Mouse (Mus musculus) forebrain, postnatal 0 days (tissue): ENCODE results near the gene Pgpep1l. TPM values are rescaled to one million over a fixed set of nuclear protein-coding genes. Genes with fewer than 3 reads are reported as not detected.

Experiments
- ATAC-seq: fragments of 200-750 bp; cut with Nextera tagmentation; 2 replicates; pipeline ENCODE4 v1.8.0; 2017; ENCODE audit warnings: mild to moderate bottlenecking, moderate library complexity
- DNase-seq: peaks from one replicate; pipeline ENCODE4 v3.0.0-alpha.2; 2015
- H3K27ac ChIP-seq: fragments of 300-500 bp; sonication (generic); 2 replicates; pipeline ENCODE4 v1.5.1; 2014; ENCODE audit warnings: low read depth, mild to moderate bottlenecking, antibody characterized with exemption, low read length, moderate library complexity, mixed read lengths
- H3K27me3 ChIP-seq: fragments of 300-500 bp; sonication (generic); 2 replicates; pipeline ENCODE4 v1.6.1; 2014; ENCODE audit warnings: mild to moderate bottlenecking, low read length, mixed read lengths; ENCODE audit not compliant: insufficient read depth
- H3K36me3 ChIP-seq: fragments of 300-500 bp; sonication (generic); 2 replicates; pipeline ENCODE4 v1.6.1; 2014; ENCODE audit warnings: mild to moderate bottlenecking, moderate library complexity; ENCODE audit not compliant: insufficient read depth
- H3K4me1 ChIP-seq: fragments of 300-500 bp; sonication (generic); 2 replicates; pipeline ENCODE4 v1.6.1; 2014; ENCODE audit warnings: antibody characterized with exemption; ENCODE audit not compliant: insufficient read depth
- H3K4me2 ChIP-seq: fragments of 300-500 bp; sonication (generic); 2 replicates; pipeline ENCODE4 v1.6.1; 2014; ENCODE audit warnings: low read depth, mild to moderate bottlenecking, moderate library complexity
- H3K4me3 ChIP-seq: fragments of 300-500 bp; sonication (generic); 2 replicates; pipeline ENCODE4 v1.5.1; 2014; ENCODE audit warnings: low read depth, low read length, mixed read lengths
- H3K9ac ChIP-seq: fragments of 300-500 bp; sonication (generic); 2 replicates; pipeline ENCODE4 v1.6.1; 2014; ENCODE audit warnings: mild to moderate bottlenecking
- H3K9me3 ChIP-seq: fragments of 300-500 bp; sonication (generic); 2 replicates; pipeline ENCODE4 v1.6.1; 2016; ENCODE audit warnings: low read length
- CTCF ChIP-seq: sonication (generic); IDR thresholded peaks from 2 replicates; pipeline ENCODE4 v1.5.1; 2016; ENCODE audit warnings: antibody characterized with exemption, control low read depth, low read depth
- WGBS: fragments of 180-500 bp; shearing (Covaris S2); extraction: QIAGEN DNeasy Blood & Tissue Kit; methylation state at CpG from one replicate; pipeline ENCODE4 v1.1.7; 2014; 5-methylcytosine and 5-hydroxymethylcytosine counted together
- polyA plus RNA-seq: library from polyadenylated mRNA; unstranded; fragments of >200 nt; fragmentation: Nextera tagmentation; extraction: Ambion mirVana; gene quantifications from 2 replicates; pipeline ENCODE4 v1.2.1, GENCODE M21; 2015
- total RNA-seq: library from RNA; depleted of rRNA; stranded (reverse); fragments of >200 nt; gene quantifications from 2 replicates; pipeline ENCODE4 v1.2.3, GENCODE M21; 2014

Pgpep1l gene
- total and polyA plus RNA-seq, 2 experiments from 2014 or later, result 1.0 TPM; not detected in 1

GRCm38 (mm10) chr7:68302586-68303433 lies 38.8 kb upstream of the Pgpep1l start:
- Histone ChIP-seq H3K27ac (no peak overlapping the region), H3K9ac (no peak overlapping the region), H3K4me2 (peak overlapping the region; percentile 31), H3K27me3 (no peaks in the 10 kb centered on the region), H3K4me1 (no peaks in the 10 kb centered on the region), H3K9me3 (no peaks in the 10 kb centered on the region), H3K36me3 (no peaks in the 10 kb centered on the region), H3K4me3 (no peak overlapping the region)
- peak; percentile 95 for TF ChIP-seq CTCF
- ATAC-seq, result peak; percentile 84
- DNase-seq, result peak; percentile 88
- 27% methylated on average over 18 of the region's 18 CpGs for WGBS

GRCm38 (mm10) chr7:68301160-68301559 lies 37.1 kb upstream of the Pgpep1l start:
- TF ChIP-seq CTCF, result no peak
- H3K9me3 ChIP-seq, result no peaks in the 10 kb centered on the region
- no peaks in the 10 kb centered on the region for H3K4me1 ChIP-seq
- DNase-seq (no peak), ATAC-seq (no peak)
- no peaks in the 10 kb centered on the region for H3K27me3 ChIP-seq
- H3K4me3 ChIP-seq, result no peak overlapping the region
- H3K27ac ChIP-seq, result no peak overlapping the region
- no peak overlapping the region for H3K9ac ChIP-seq
- no peak overlapping the region for H3K4me2 ChIP-seq
- H3K36me3 ChIP-seq, result no peaks in the 10 kb centered on the region
- WGBS, result 80% methylated on average over 7 of the region's 7 CpGs

GRCm38 (mm10) chr7:68298381-68299076 lies 34.5 kb upstream of the Pgpep1l start:
- ATAC-seq (peak; percentile 42; the same call in 1 of the 2 replicates), DNase-seq (peak; percentile 48)
- Histone ChIP-seq H3K9ac (no peak overlapping the region), H3K4me2 (no peak overlapping the region), H3K9me3 (no peaks in the 10 kb centered on the region), H3K4me1 (no peaks in the 10 kb centered on the region), H3K27ac (no peak overlapping the region), H3K4me3 (no peak overlapping the region), H3K27me3 (no peaks in the 10 kb centered on the region), H3K36me3 (no peaks in the 10 kb centered on the region)
- WGBS, result 84% methylated on average over 13 of the region's 13 CpGs
- TF ChIP-seq CTCF, result no peak

DNA sequence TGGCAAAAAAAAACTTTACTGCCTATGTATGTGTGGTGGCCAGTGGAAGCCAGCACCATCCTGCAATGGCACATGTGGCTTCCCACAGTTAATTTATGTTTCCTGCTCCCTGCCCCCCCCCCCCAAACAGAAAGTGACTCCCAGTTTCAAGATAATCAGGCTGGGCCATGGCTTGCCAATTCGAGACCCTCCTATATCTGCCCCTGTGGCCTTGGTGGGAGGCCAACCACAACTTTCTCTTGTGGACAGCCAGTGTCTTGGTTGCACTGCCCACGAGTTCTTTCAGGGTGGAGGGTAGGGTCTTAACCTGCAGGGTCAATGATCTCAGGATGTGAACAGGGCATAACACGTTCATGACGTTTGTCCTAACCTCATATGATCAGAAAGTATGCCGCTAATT lies 32.5 kb upstream of the Pgpep1l start:
- no peaks in the 10 kb centered on the region for H3K9me3 ChIP-seq
- no peak overlapping the region for H3K27ac ChIP-seq
- 91% methylated on average over 5 of the region's 5 CpGs for WGBS
- H3K4me1 ChIP-seq, result no peaks in the 10 kb centered on the region
- no peak overlapping the region for H3K9ac ChIP-seq
- no peaks in the 10 kb centered on the region for H3K27me3 ChIP-seq
- DNase-seq, result no peak
- no peak for TF ChIP-seq CTCF
- no peaks in the 10 kb centered on the region for H3K36me3 ChIP-seq
- ATAC-seq, result no peak
- H3K4me2 ChIP-seq, result no peak overlapping the region
- no peak overlapping the region for H3K4me3 ChIP-seq

- Histone ChIP-seq H3K4me1 (no peaks in the 10 kb centered on the region), H3K27me3 (no peaks in the 10 kb centered on the region), H3K36me3 (no peaks in the 10 kb centered on the region), H3K4me2 (no peak overlapping the region), H3K9me3 (no peaks in the 10 kb centered on the region), H3K27ac (no peak overlapping the region), H3K4me3 (no peak overlapping the region), H3K9ac (no peak overlapping the region)
- ATAC-seq, result no peak
- 65% methylated on average over 16 of the region's 16 CpGs for WGBS
- DNase-seq, result no peak
- TF ChIP-seq CTCF, result no peak
Measured at GRCm38 (mm10) chr7:68293997-68294789, 30.2 kb upstream of the Pgpep1l start.

DNA sequence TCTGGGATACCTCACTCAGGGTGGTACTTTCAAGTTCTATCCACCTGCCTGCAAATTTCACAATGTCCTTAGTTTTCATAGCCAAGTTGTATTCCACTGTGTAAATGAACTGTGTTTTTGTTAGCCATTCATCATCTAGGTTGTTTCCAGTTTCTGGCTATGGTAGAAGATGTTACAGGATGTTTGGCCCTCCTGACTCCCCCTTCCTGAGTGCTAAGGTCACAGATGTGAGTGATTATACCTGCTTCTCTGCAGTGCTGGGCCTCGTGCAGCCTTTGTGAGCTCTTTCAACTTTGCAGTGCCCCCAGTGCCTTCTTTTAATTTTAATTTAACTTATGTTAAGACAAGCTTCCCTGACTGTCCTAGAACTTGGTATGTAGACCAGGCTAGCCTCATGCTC lies 27.6 kb upstream of the Pgpep1l start:
- DNase-seq (no peak), ATAC-seq (no peak)
- WGBS, result 69% methylated on average over 1 of the region's 1 CpGs
- Histone ChIP-seq H3K9ac (no peak overlapping the region), H3K4me1 (no peaks in the 10 kb centered on the region), H3K36me3 (no peaks in the 10 kb centered on the region), H3K4me3 (no peak overlapping the region), H3K27me3 (no peaks in the 10 kb centered on the region), H3K27ac (no peak overlapping the region), H3K4me2 (no peak overlapping the region), H3K9me3 (no peaks in the 10 kb centered on the region)
- no peak for TF ChIP-seq CTCF
